Mouse (Mus musculus) erythroblast, embryonic 14.5 days (primary cell): Measurements from ENCODE around the gene Sox6.

Experiments used
- GATA1 ChIP-seq: IDR thresholded peaks from 2 replicates; pipeline ENCODE4 v1.6.1; 2012; ENCODE audit warnings: low read length, inconsistent platforms, mixed read lengths
- TAL1 ChIP-seq: IDR thresholded peaks from 3 replicates; pipeline ENCODE4 v1.6.1; 2012; ENCODE audit warnings: low read length, inconsistent platforms, mixed read lengths

- no peak for TF ChIP-seq GATA1
- TF ChIP-seq TAL1, result no peak
Measured at GRCm38 (mm10) chr7:115463367-115463766, 575.2 kb downstream of the Sox6 start.
